Mouse (Mus musculus) liver, adult 2 months (tissue): ENCODE measurements at regions not wholly inside any gene's neighbourhood (a gene's known extent, or its start where the extent isn't known, plus 50 kb on each side); places are given as distances from the start of the nearest gene placed in this dataset.

Experiments
- DNase-seq: peaks from one replicate; pipeline ENCODE4 v3.0.0-alpha.2; 2011; ENCODE audit warnings: low read depth, low spot score; ENCODE audit errors: extremely low read depth
- H3K27ac ChIP-seq: fragments of 200-500 bp; replicated peaks from 2 replicates; pipeline ENCODE4 v1.5.1; 2012; ENCODE audit warnings: low read depth, mild to moderate bottlenecking, control low read depth, inconsistent platforms, low read length; ENCODE audit not compliant: insufficient read depth
- H3K27me3 ChIP-seq: fragments of 200-500 bp; 2 replicates; pipeline ENCODE4 v1.6.1; 2012; ENCODE audit warnings: mild to moderate bottlenecking, moderate library complexity, low read length, inconsistent platforms; ENCODE audit not compliant: control insufficient read depth, insufficient read depth
- H3K36me3 ChIP-seq: fragments of 200-500 bp; 2 replicates; pipeline ENCODE4 v1.6.1; 2012; ENCODE audit warnings: low read length, inconsistent platforms; ENCODE audit not compliant: control insufficient read depth, insufficient read depth
- H3K4me1 ChIP-seq: fragments of 200-500 bp; 2 replicates; pipeline ENCODE4 v1.6.1; 2011; ENCODE audit warnings: low read length; ENCODE audit not compliant: control insufficient read depth, insufficient read depth
- H3K4me3 ChIP-seq: fragments of 200-500 bp; 2 replicates; pipeline ENCODE4 v1.5.1; 2011; ENCODE audit warnings: low read depth, mild to moderate bottlenecking, control low read depth, low read length, moderate library complexity; ENCODE audit not compliant: insufficient read depth
- H3K79me2 ChIP-seq: fragments of 200-500 bp; 2 replicates; pipeline ENCODE4 v1.6.1; 2012; ENCODE audit warnings: inconsistent platforms, mild to moderate bottlenecking, low read length, moderate library complexity; ENCODE audit not compliant: control insufficient read depth, insufficient read depth
- H3K9ac ChIP-seq: fragments of 200-500 bp; 2 replicates; pipeline ENCODE4 v1.6.1; 2012; ENCODE audit warnings: low read depth, mild to moderate bottlenecking, control low read depth, inconsistent platforms, low read length
- CTCF ChIP-seq: fragments of 200-500 bp; IDR thresholded peaks from 2 replicates; pipeline ENCODE4 v1.5.1; 2011; ENCODE audit warnings: low read depth, low read length, control low read depth
- POLR2A ChIP-seq: fragments of 200-500 bp; IDR thresholded peaks from 2 replicates; pipeline ENCODE4 v1.6.1; 2011; ENCODE audit warnings: low read length, control low read depth; ENCODE audit not compliant: insufficient read depth; ENCODE audit errors: extremely low read depth
- WGBS: fragments of 180-500 bp; shearing (Covaris S2); methylation state at CpG from one replicate; pipeline ENCODE4 v1.1.7; 2018; 5-methylcytosine and 5-hydroxymethylcytosine counted together

DNA sequence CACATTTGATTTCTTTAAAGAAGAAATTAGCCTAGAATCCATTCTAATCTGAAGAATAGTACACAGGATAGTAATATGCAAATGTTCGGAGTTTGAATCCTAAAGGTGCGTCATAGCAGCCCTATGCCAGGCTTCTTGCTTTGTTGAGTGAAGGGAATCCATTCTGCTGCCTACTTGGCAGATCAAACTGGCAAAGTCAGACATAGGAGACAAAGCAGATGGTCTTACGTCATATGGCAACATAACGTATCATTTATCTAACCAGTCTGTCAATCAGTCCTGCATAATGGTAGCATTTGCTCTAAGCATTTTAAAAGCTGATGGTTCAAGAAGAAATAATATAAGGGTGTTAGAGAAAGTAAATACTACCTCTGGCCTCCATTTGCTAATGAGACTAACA, 309.5 kb downstream of the Serpinb8 start:
- Histone ChIP-seq H3K9ac (no peak overlapping the region), H3K36me3 (no peaks in the 10 kb centered on the region), H3K27me3 (no peaks in the 10 kb centered on the region), H3K4me1 (no peaks in the 10 kb centered on the region), H3K79me2 (no peaks in the 10 kb centered on the region), H3K27ac (no peak overlapping the region), H3K4me3 (no peak overlapping the region)
- TF ChIP-seq POLR2A, result no peak
- no peak for TF ChIP-seq CTCF
- WGBS, result 81% methylated on average over 4 of the region's 4 CpGs
- DNase-seq, result no peak

DNA sequence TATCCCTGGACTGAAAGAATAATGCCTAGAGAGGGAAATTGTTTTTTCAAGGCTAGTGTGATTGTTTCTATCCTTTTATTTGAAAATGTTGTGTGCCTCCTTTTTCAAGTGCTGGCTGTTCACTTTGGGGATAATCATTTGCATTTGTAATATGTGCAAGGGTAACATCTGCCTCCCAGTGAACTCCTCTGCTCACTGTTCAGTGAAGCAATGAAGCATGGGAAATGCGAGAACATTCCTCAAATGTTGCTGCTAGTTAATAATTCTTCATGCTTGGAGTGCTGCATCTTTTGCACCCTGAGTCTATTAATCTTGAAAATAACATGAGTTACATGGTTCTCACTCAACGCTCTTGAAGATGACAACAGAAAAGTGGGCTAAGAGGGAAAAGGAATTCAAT, 310.6 kb downstream of the Serpinb8 start:
- 78% methylated on average over 2 of the region's 2 CpGs for WGBS

DNA sequence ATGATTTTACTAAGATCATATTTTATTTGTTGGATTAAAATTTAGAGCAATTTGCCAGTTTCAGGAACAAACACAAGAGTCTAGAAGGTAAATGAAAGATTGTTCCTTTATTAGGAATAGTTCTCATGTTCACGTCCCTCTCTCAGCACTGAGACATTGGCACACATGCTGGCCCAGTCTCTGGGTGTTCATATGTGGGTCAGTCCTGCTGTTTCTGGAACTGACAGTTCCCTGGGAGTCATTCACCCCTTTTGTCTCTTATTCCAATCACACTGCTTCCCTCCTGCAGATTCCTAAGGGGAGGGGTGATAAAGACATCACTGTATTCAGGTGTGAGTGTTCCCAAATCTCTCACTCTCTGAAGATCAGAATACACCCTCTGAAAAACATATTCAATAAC, 311.1 kb downstream of the Serpinb8 start:
- no peak for DNase-seq
- Histone ChIP-seq H3K79me2 (no peaks in the 10 kb centered on the region), H3K27ac (no peak overlapping the region), H3K27me3 (no peaks in the 10 kb centered on the region), H3K36me3 (no peaks in the 10 kb centered on the region), H3K9ac (no peak overlapping the region), H3K4me3 (no peak overlapping the region), H3K4me1 (no peaks in the 10 kb centered on the region)
- 83% methylated on average over 1 of the region's 1 CpGs for WGBS
- TF ChIP-seq POLR2A (no peak), CTCF (no peak)

More for the DNA sequence above, 310.6 kb downstream of the Serpinb8 start:
- H3K27me3 ChIP-seq, result no peaks in the 10 kb centered on the region
- no peak overlapping the region for H3K9ac ChIP-seq
- no peaks in the 10 kb centered on the region for H3K4me1 ChIP-seq
- DNase-seq, result no peak
- H3K36me3 ChIP-seq, result no peaks in the 10 kb centered on the region
- no peak overlapping the region for H3K4me3 ChIP-seq
- H3K27ac ChIP-seq, result no peak overlapping the region
- TF ChIP-seq POLR2A (no peak), CTCF (no peak)
- H3K79me2 ChIP-seq, result no peaks in the 10 kb centered on the region

- TF ChIP-seq POLR2A (no peak), CTCF (no peak)
- no peaks in the 10 kb centered on the region for H3K4me1 ChIP-seq
- no peaks in the 10 kb centered on the region for H3K27me3 ChIP-seq
- no peak overlapping the region for H3K27ac ChIP-seq
- H3K79me2 ChIP-seq, result no peaks in the 10 kb centered on the region
- no peak overlapping the region for H3K9ac ChIP-seq
- WGBS, result 72% methylated on average over 4 of the region's 4 CpGs
- DNase-seq, result no peak
- H3K36me3 ChIP-seq, result no peaks in the 10 kb centered on the region
- H3K4me3 ChIP-seq, result no peak overlapping the region
Measured at GRCm38 (mm10) chr1:107908236-107909063, 318.6 kb downstream of the Serpinb8 start.

- H3K27me3 ChIP-seq, result no peaks in the 10 kb centered on the region
- H3K79me2 ChIP-seq, result no peaks in the 10 kb centered on the region
- H3K27ac ChIP-seq, result no peak overlapping the region
- H3K9ac ChIP-seq, result no peak overlapping the region
- whole genome bisulfite sequencing, result 40% methylated on average over 7 of the region's 7 CpGs
- H3K36me3 ChIP-seq, result no peaks in the 10 kb centered on the region
- H3K4me3 ChIP-seq, result no peak overlapping the region
- DNase-seq, result peak; percentile 70
- TF ChIP-seq CTCF (no peak), POLR2A (no peak)
- peaks cover 6% of the 10 kb centered on the region; the same call in 1 of the 2 replicates for H3K4me1 ChIP-seq
Measured at GRCm38 (mm10) chr1:107914671-107915590, 325.1 kb downstream of the Serpinb8 start.
